Mouse (Mus musculus): ENCODE results near the gene U2af2.
"Not testable (repeated sequence)": the region's sequence is repeated elsewhere in the genome, so short reads cannot be mapped to it uniquely, and the experiment has no call there.

Gene U2af2

DNA sequence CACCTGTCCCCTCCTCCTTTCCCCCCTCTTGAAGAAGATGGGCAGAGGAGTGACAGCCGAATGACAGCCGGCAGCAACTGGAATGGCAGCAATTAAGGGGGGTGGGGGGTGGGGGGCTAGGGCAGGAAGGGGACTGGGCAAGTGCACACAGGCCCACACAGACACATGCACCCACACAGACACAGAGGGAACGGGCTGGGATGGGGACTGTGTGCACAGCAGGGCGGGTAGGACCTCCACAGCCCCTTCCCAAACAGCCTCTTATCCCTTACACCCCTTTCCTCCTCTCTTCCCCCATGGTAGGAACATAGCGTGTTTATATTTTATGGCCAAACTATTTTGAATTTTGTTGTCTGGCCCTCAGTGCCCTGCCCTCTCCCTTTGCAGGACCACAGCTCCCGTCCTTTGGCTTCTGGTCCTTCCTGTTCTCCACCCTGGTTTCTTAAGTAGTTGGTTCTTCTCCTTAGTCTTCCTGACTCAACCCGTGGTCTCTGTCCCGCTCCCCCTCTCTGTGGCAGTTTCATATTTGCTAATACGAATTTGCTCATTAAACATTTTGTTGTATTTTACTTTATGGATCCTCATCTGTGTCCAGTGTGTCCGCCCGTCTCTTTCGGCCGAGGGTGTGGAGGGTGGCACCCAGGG lies 17.5 kb downstream of the U2af2 start:
- DNase-seq = not testable (repeated sequence)

DNA sequence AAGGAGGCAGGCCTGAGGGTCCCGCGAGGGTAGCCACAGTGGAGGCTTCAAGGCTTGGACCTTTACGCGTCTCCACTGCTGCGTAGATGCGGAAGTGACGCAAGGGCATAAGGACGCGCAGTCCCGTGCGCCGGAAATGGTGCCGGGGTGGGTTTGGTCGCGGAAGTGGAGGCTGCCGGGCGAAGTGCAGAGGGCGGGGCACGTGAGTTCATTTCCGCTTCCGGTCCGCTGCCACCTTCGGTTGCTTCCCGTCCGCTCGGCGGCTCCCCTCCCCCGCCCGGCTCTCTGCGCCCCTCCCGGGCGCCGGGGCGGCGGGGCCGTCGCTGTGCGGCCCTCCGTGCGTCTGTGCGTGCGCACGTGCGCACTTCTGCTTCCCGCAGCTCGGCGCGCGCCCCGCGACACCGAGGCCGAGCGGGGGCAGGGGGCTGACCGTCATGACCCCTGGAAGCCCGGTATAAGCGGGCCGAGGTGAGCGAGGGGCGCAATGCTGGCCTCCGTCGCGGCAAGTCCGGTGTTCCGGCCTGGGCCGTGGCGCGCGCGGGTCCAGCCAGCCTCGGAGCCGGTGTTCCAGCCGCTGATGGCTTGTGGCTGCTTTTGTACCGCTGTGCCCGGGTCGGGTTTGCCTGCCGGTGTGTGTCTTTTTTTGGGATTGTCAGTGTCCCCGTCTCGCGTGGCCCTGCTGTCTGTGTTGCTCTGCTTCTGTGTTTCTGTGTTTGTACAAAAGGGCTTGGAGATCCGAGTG lies 18.2 kb downstream of the U2af2 start, which contains the start of gene Epn1:
TSS of gene Epn1 (plus strand) at position 226 of the 742 bp plus-strand sequence.
- peak; percentile 98 for DNase-seq

DNA sequence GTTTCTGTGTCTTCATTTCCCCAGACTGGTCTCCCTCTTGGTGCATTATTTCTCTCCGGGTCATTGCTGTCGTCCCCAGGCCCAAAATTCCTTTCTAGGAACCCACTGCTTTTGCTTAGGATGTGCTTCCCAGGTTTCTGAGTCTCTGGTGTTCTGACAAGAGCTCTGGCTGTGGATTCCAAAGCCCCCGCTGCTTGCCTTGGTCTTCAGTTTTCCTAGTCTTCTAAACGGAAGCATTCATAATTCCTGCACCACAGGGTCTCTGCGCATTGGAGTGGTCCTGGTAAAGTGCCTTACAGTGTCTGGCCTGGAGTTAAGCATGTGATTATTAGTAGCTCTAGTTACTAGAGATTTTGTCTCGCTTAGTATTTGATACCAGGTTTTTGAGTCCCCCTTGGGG lies 18.9 kb downstream of the U2af2 start:
- DNase-seq = no peak

DNA sequence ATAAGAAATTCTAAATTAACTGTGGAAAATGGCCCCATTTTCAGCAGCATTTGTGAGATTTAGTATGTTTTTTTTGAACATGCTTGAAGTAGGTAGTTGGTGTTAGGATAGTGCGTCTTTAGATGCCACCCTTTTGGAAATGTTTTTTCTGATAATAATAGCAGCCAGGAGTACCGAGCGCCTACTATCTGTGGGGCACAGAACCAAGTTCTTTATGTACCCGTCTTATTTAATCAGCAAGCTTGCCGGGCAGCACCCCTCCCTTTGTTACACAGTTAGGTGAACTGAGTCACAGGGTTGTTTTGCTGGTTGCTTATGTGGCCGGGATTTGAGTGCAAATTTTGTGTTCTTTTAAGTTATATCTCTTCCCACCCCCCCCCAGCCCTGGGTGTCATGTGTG lies 19.3 kb downstream of the U2af2 start:
- DNase-seq = no peak

DNA sequence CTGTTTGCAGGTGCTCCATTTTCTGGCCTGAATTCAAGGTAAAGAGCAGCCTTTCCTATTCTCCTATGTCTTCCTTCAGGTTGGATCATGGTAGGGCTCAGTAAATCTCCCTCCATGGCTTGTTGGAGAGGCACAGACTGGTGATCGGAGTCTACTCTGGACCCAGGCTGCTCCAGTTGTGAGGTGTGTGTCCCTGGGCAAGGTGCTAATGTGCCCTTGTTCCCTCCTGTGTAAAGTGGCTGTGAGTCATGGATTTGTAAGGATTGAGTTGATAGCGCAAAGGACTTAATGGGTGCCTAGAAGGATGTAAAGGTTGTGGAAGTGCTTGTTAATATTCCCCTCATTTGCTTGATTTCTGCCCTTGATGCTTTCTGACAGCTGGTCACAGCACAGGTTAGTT lies 20.0 kb downstream of the U2af2 start:
- no peak for DNase-seq

DNA sequence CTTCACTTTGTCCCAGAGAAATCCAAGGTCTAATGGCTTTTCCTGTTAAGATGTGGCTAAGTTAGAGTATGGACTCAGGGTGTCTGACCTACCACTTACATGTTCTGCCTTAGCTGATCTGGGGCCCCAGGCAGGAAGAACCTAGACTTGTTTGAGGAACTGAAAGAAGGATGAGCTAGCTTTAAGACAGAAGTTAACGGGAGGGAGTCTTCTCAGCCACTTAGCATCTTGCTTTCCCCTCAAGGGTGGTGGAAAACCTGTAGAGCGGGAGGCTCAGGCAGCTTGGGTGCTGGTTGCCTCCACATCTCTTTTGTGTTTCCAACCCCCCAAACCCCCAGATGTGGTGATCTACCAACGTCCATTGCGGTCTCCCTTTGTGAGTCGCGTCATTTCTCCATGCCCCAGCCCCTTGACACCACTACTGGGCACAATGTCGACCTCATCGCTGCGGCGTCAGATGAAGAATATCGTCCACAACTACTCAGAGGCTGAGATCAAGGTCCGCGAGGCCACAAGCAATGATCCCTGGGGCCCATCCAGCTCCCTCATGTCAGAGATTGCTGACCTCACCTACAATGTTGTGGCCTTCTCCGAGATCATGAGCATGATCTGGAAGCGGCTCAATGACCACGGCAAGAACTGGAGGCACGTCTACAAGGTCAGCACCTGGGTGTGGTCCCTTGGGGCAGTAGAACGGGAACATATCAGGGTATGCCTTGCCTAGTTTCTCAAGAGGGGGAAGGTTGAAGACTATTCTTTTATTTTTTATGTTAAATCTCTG lies 21.6 kb downstream of the U2af2 start:
- DNase-seq = no peak

DNA sequence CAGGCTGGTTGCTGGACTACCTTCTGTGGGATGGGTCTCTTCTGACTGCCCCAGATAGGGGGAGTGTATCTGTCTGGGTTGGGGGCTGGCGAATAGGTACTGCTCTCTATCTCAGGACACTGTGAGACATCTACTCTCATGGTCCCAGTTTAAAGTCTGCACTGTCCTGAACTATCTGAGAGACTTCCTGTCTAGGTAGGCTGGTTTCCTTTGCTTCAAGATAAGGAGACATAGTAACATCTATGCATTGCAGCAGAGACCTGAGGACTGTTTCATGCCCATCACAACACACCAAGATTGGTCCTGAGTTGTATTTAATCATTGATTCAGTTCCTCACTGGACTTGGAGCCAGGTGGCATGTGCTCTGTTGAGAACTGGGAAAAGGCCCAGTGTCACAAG lies 23.6 kb downstream of the U2af2 start:
- DNase-seq = no peak

DNA sequence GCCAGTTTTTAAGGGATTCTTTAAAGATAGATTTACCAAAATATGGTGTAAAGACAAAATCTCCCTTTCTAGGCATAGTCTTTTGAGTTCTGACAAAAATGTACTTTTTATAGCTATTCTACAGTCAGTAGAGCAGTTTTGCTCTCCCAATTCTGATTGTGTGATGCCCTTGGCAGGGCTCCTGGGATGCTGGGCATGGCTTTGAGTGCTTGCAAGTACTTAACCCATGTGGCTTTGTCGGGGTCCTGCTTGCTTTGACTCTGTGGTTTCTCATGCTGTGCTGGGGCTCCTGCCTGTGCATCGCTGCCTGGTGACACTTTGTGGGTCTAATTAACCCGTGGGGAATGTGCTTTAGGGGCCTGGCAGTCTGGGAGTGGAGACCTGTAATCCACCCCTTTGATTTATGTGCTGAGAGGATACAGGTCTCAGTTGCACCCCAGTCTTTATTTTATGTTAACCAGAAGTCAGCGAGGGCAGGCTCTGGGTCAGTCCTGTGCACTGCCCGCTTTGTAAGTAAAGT lies 25.0 kb downstream of the U2af2 start:
- DNase-seq = no peak

DNA sequence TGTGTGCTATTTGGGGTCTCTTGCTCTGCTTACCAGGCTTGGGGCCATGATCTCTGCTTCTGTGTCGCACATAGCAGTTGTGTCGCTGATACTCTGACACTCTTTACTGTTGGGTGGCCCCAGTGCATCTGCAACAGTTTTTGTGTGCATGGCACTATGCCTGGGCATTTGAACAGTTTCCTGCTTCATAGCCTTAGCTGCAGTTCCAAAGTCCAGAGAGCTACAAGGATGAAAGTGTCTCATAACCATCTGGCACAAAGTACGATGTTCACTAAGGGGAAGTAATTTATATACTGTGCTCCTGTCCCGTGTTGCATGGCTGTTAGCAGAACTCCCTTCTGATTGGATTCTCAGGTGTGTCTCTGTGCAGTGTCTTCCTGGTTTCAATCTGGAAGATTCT lies 25.9 kb downstream of the U2af2 start:
- DNase-seq = no peak

DNA sequence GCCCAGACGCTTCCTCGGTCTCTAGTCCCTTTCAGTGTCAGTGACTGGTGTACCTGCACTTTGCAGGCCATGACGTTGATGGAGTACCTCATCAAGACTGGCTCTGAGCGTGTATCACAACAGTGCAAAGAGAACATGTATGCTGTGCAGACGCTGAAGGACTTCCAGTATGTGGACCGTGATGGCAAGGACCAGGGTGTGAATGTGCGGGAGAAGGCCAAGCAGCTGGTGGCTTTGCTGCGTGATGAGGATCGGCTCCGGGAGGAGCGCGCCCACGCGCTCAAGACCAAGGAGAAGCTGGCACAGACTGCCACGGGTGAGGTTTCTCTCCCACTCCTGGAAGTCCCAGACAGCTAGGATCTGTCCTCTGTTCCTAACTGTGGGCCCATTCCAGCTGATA lies 27.9 kb downstream of the U2af2 start:
- peak; percentile 77 for DNase-seq

DNA sequence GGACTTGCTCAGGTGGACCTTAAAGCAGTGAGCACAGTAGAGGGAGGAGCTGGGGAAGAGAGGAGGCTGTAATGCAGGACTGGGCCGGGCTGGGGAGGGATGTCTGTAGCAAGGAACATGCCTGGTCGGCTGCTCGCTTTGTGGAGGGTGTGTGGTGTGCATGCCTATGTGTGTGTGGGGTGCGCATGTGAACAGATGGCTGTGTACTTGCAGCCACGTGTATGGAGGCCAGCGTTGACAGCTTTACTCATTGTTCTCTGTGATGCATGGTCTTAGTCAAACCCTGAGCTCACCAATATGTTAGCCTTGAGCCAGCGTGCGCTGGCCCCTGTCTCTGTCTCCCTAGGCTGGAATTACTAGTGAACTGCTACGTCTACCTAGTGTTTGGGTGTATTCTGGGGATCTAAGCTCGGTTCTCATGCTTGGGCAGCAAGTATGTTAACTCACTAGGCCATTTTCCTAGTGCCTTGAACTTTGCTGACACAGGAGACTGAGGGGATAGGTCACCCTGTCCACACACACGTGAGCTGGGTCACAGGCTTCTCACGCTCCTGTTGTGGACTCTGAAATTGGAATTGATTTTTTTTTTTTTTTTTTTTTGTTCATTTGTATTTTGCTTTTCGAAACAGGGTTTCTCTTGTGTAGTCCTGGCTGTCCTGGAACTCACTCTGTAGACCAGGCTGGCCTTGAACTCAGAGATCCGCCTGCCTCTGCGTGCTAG lies 29.2 kb downstream of the U2af2 start:
- peak; percentile 67 for DNase-seq

DNA sequence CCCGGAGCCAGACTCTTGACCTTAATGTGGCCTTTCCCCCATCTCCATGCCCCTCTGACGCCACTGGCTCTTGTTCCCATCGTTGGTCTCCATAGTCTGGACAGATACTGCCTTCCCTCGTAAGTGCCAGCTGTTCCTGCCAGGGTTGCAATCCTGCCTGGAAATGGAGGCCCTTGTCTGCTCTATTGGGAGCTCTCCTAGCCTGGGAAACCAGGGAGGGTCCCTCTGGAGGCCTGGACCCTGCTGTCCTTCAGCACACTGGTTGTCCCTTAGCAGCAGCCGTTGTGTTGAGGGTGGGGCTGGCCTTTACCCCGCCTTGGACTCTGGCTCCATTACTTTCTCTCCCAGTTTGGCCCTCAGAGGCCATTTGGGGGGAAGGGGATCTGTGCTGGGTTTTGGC lies 30.4 kb downstream of the U2af2 start:
- no peak for DNase-seq

DNA sequence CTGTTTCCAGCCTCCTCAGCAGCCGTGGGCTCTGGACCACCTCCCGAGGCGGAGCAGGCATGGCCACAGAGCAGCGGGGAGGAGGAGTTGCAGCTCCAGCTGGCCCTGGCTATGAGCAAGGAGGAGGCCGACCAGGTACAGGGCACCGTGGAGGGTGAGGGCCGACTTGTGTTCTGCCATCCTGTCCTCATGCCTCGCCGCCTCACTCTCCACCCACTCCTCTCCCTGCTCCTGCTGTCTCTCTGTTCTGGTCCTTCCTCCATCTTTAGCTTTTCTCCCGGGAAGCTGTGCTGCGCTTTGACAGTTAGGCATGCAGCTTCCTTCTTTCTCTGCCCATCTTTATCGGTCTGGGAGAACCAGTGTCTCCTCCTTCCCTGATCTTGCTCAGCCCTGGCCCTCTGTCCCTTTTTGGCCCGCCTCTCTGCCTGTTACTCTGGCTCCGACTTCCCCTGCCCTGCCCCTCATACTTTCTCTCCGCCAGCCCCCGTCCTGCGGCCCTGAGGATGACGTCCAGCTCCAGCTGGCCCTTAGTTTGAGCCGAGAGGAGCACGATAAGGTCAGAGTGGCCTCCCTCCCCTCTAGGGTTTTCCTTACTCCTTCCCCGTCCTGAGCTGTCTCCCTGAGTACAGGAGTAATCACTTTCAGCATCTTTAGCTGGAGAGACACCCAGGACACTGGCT lies 31.0 kb downstream of the U2af2 start:
- no peak for DNase-seq

DNA sequence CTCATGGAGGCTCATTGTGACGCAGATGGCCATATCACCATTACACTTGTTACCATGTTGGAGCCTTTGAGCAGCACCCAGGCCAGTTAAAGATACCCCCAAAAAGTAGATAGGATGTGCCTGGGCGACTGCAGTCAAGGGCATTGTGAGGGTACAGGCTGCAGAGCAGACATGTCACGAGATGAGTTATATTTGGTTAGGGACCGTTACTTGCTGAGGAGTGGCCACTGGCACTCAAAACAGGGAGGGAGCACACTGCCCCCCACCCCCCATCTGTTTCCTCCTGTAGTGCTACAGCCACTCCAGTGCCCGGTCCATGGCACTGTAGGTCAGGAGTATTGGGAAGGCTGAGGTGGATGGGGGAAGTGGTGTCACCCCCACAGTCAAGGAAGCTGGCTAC lies 36.8 kb downstream of the U2af2 start:
- no peak for DNase-seq

DNA sequence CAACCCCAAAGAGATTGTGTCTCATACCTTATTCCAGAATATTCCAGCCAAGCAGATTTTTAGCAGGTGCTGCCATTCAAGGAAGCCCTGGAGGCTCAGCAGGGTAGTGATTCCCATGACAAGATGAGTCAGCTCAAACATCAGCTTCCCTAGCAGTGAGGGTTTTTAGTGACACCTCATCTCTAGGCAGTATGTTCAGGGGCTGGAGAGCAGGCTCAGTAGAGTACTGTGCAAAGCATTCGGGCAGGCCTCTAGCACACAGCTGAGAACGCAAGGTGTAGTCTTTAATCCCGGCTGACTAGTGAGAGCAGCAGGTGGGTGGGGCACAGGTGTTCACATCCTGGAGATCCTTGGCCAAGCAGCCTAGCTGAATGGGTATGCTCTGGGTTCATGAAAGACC lies 37.9 kb downstream of the U2af2 start:
- no peak for DNase-seq

DNA sequence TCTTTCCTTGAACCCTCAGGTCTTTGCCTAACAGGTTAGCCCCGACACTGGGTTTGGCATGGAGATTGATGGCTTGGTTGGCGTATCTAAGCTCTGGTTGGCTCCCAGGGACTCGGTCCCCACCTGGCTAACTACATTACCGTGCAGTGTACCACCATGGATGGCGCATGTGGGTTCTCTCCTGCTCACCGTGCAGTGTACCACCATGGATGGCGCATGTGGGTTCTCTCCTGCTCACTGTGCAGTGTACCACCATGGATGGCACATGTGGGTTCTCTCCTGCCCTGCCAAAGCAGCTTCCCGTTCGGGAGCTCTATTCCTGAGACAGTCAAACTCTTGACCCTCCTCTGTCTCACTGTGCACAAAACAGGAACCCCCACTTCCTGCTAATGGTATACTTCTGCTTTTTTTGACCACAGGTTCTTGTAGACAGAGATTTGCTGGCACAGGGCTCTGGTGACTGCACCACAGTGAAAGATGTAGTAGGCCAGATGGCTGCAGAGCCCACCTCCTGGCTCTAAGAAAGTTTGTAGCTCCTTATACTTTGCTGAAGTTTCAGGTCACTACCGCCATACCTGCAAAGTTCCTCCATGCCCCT lies 39.2 kb downstream of the U2af2 start:
- no peak for DNase-seq

DNA sequence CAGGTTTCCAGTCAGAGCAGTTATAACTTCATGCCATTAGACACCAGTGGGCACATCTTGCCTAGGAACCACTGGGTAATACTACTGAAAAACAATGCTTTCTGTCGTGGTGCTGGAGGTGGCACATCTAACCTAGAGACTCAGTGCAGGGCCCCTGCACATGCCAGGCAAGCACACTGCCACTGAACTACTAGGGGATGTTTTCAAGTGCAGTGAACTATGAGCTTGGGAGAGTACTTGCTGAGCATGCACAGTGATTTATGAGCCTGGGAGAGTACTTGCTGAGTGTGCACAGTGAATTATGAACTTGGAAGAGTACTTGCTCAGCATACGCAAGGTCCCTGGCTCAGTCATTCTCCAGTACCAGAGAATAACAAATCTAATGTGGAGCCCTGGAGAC lies 40.6 kb downstream of the U2af2 start:
- no peak for DNase-seq

DNA sequence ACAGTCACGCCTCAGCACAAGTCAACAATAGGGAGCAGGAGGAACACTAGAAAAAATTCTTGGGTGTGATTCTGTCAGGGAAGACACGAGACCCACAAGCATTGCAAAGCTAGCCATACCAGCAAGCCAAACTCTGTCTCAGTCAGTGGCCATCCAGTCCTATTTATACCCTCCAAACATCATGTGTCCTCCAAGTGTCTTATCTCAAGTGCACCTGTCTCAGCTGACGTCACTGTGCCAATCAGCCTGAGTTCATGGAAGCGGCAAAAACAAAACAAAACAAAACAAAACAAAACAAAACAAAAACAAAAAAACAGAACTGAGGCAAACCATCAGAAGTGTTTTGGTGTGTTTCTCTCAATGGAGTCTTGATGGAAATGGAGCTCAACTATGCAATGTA lies 46.3 kb downstream of the U2af2 start:
- no peak for DNase-seq

DNA sequence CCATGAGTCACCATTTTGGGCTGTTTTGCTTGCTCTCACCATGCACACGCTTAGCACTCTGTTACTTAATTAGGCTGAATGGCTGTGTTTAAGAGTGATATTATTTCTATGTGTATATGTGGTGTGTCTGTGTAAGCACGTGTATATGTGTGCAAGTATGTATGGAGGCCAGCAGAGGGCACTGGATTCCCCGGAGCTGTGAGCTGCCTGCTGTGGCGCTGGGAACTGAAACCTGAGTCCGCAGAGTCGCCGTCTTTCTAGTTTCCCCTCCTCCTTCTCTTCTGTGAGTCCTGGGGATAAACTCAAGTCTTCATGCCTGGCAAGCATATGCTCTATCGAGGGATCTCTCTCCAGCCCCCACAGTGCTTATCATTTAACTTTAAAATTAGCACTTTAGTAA lies 47.4 kb downstream of the U2af2 start:
- no peak for DNase-seq

DNA sequence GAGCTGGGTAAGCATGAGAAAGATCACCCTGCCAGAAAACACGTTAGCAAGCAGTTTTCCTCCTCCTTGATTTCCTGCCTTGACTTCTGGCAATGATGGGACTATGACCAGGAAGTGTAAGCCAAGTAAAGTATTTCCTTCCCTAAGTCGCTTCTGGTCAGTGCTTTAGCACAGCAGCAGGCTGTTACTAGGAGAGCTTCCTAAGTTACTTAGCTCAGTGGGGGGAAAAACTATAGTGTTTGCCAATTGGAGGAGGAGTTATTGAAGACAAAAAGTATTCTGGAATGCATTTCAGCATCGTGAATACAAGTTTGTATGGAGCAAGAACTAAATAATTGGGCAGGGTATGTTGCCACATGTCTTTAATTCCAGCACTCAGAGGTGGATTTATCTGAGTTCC lies 50.8 kb downstream of the U2af2 start:
- no peak for DNase-seq

DNA sequence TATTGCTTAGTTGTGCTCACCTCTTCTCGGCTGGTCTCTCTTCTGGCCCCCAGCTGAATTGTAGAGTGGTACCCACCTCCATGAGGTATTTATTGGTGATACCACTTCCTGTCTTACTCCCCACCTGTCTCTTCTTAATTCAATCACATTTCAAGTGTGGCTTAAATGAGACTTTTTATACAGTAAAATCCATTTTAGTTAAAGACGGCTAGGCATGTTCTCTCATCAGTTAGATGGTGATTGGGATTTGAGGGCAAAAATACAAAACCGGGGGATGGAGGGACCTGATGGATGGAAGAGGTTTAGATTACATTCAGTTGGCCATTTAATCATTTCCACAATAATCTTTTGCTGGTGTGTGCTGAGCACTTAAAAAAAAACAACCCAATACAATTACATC lies 54.9 kb downstream of the U2af2 start, which contains the start of gene Rfpl4:
TSS of gene Rfpl4 (minus strand) at position 101 of the 400 bp plus-strand sequence.
- no peak for DNase-seq

DNA sequence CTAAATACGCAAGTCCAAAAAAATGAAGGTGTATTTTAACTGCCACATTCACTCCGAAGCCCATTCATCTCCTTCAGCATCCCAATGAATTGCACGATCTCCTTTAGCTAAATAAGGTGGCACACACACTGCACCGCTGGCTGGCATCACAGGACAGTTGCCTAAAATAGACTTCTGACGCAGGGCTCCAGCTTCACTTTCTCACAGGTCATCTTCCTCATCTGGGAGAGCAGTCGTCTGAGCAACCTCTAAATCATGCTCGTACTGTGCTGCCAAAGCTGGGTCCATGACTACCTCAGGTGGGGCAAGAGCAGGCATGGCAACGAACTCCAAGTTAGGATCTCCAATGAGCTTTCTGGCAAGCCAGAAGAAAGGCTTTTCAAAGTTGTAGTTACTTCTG lies 63.1 kb downstream of the U2af2 start:
- no peak for DNase-seq

All from right cerebral cortex, adult 18-20 months (tissue).